Mouse (Mus musculus) myocyte (in vitro differentiated cells): Measurements from ENCODE around the gene Sptssa. TPM values are rescaled to one million over a fixed set of nuclear protein-coding genes. Genes with fewer than 3 reads are reported as not detected.
A peak's percentile ranks its signal among the peaks of the same experiment; 100 is the strongest.

ENCODE experiments used
- H3K27me3 ChIP-seq: one replicate; pipeline ENCODE4 v1.6.1; 2011; ENCODE audit not compliant: control insufficient read depth, insufficient read depth, insufficient read length
- H3K36me3 ChIP-seq: one replicate; pipeline ENCODE4 v1.6.1; 2011; ENCODE audit not compliant: control insufficient read depth, insufficient read depth
- H3K4me2 ChIP-seq: one replicate; pipeline ENCODE4 v1.6.1; 2011; ENCODE audit warnings: low read depth, control low read depth
- H3K4me3 ChIP-seq: one replicate; pipeline ENCODE4 v1.5.1; 2011; ENCODE audit warnings: mild to moderate bottlenecking, control low read depth, moderate library complexity
- H3K79me2 ChIP-seq: one replicate; pipeline ENCODE4 v1.6.1; 2011; ENCODE audit not compliant: control insufficient read depth, insufficient read depth
- H3ac ChIP-seq: one replicate; pipeline ENCODE4 v1.6.1; 2011; ENCODE audit not compliant: control insufficient read depth, insufficient read length
- CEBPB ChIP-seq: IDR thresholded peaks from 2 replicates; pipeline ENCODE4 v1.6.1; 2011; ENCODE audit warnings: mild to moderate bottlenecking, moderate library complexity; ENCODE audit not compliant: poor library complexity, insufficient read depth, severe bottlenecking
- E2F4 ChIP-seq: IDR thresholded peaks from one replicate; pipeline ENCODE4 v1.6.1; 2011; ENCODE audit warnings: mild to moderate bottlenecking, control low read depth, moderate library complexity; ENCODE audit not compliant: insufficient read depth
- MAX ChIP-seq: IDR thresholded peaks from one replicate; pipeline ENCODE4 v1.6.1; 2011; ENCODE audit warnings: low read depth, mild to moderate bottlenecking, control low read depth
- MYOD1 ChIP-seq, 3 experiments: IDR thresholded peaks; one replicate each; pipeline ENCODE4 v1.6.1; 2011; ENCODE audit warnings: control low read depth in 2 of 3, low read depth in 2 of 3, mild to moderate bottlenecking in 2 of 3, moderate library complexity in 1 of 3; ENCODE audit not compliant: insufficient read length in 2 of 3, control insufficient read depth in 1 of 3
- MYOG ChIP-seq, 3 experiments: IDR thresholded peaks; one replicate each; pipeline ENCODE4 v1.6.1; 2011; ENCODE audit warnings: control low read depth in 2 of 3, low read depth in 2 of 3, mild to moderate bottlenecking in 2 of 3; ENCODE audit not compliant: insufficient read length in 2 of 3, control insufficient read depth in 1 of 3, insufficient read depth in 1 of 3
- POLR2A ChIP-seq: IDR thresholded peaks from one replicate; pipeline ENCODE4 v1.6.1; 2011; ENCODE audit warnings: low read depth, mild to moderate bottlenecking, control low read depth, moderate library complexity; ENCODE audit not compliant: insufficient read length
- POLR2AphosphoS2 ChIP-seq: IDR thresholded peaks from one replicate; pipeline ENCODE4 v1.6.1; 2011; ENCODE audit warnings: low read depth, control low read depth; ENCODE audit not compliant: insufficient read length
- REST ChIP-seq: IDR thresholded peaks from one replicate; pipeline ENCODE4 v1.6.1; 2011; ENCODE audit warnings: mild to moderate bottlenecking, control low read depth, moderate library complexity; ENCODE audit not compliant: insufficient read depth, insufficient read length
- SRF ChIP-seq: IDR thresholded peaks from one replicate; pipeline ENCODE4 v1.6.1; 2011; ENCODE audit warnings: low read depth; ENCODE audit not compliant: control insufficient read depth, insufficient read length
- TCF12 ChIP-seq: IDR thresholded peaks from one replicate; pipeline ENCODE4 v1.6.1; 2011; ENCODE audit warnings: mild to moderate bottlenecking, control low read depth; ENCODE audit not compliant: poor library complexity, insufficient read depth, severe bottlenecking
- TCF3 ChIP-seq: IDR thresholded peaks from one replicate; pipeline ENCODE4 v1.6.1; 2011; ENCODE audit warnings: low read depth, control low read depth; ENCODE audit not compliant: insufficient read length
- USF1 ChIP-seq: IDR thresholded peaks from one replicate; pipeline ENCODE4 v1.6.1; 2011; ENCODE audit warnings: low read depth, mild to moderate bottlenecking, control low read depth, moderate library complexity
- polyA plus RNA-seq: library from polyadenylated mRNA; unstranded; fragments of >200 nt; fragmentation: generic; extraction: Trizol; gene quantifications from one replicate; pipeline ENCODE4 v1.2.1, GENCODE M21; 2012; ENCODE audit warnings: missing spikeins

Sptssa gene
- polyA plus RNA-seq, 1 experiment, result 27.1 TPM

GRCm38 (mm10) chr12:54637033-54637432 lies 19.3 kb downstream of the Sptssa start:
- Histone ChIP-seq H3K27me3 (no peaks in the 10 kb centered on the region), H3ac (no peak overlapping the region), H3K79me2 (no peaks in the 10 kb centered on the region), H3K4me2 (no peak overlapping the region), H3K36me3 (no peaks in the 10 kb centered on the region), H3K4me3 (no peak overlapping the region)
- TF ChIP-seq TCF3 (no peak), MYOG (IDR thresholded peaks at IDR 0.05; ENCODE audit: control insufficient read depth in 1 of 3, insufficient read depth in 1 of 3, insufficient read length in 2 of 3, low read depth in 2 of 3) (no peak), USF1 (no peak), CEBPB (no peak), E2F4 (no peak), POLR2A (no peak), MYOD1 (IDR thresholded peaks at IDR 0.05; ENCODE audit: control insufficient read depth in 1 of 3, insufficient read length in 2 of 3, low read depth in 2 of 3) (no peak), POLR2AphosphoS2 (no peak), REST (no peak), MAX (no peak), TCF12 (no peak), SRF (no peak)

GRCm38 (mm10) chr12:54632141-54632540 lies 24.2 kb downstream of the Sptssa start:
- Histone ChIP-seq H3K4me3 (no peak overlapping the region), H3K4me2 (no peak overlapping the region), H3K27me3 (no peaks in the 10 kb centered on the region), H3K36me3 (no peaks in the 10 kb centered on the region), H3K79me2 (no peaks in the 10 kb centered on the region), H3ac (no peak overlapping the region)
- TF ChIP-seq MYOD1 (IDR thresholded peaks at IDR 0.05; ENCODE audit: control insufficient read depth in 1 of 3, insufficient read length in 2 of 3, low read depth in 2 of 3) (no peak), REST (no peak), TCF3 (no peak), POLR2A (no peak), SRF (no peak), MAX (no peak), MYOG (IDR thresholded peaks at IDR 0.05; ENCODE audit: control insufficient read depth in 1 of 3, insufficient read depth in 1 of 3, insufficient read length in 2 of 3, low read depth in 2 of 3) (no peak), USF1 (no peak), TCF12 (no peak), E2F4 (no peak), CEBPB (no peak), POLR2AphosphoS2 (no peak)

GRCm38 (mm10) chr12:54621942-54622341 lies 34.4 kb downstream of the Sptssa start:
- Histone ChIP-seq H3K4me3 (no peak overlapping the region), H3K4me2 (peak overlapping the region; percentile 72), H3K79me2 (no peaks in the 10 kb centered on the region), H3K36me3 (no peaks in the 10 kb centered on the region), H3ac (no peak overlapping the region), H3K27me3 (no peaks in the 10 kb centered on the region)
- TF ChIP-seq E2F4 (no peak), TCF3 (no peak), POLR2A (no peak), USF1 (no peak), MYOD1 (IDR thresholded peaks at IDR 0.05; ENCODE audit: control insufficient read depth in 1 of 3, insufficient read length in 2 of 3, low read depth in 2 of 3) (no peak), REST (no peak), MYOG (IDR thresholded peaks at IDR 0.05; ENCODE audit: control insufficient read depth in 1 of 3, insufficient read depth in 1 of 3, insufficient read length in 2 of 3, low read depth in 2 of 3) (no peak), CEBPB (no peak), MAX (no peak), SRF (no peak), TCF12 (no peak)

- TF ChIP-seq SRF (no peak), CEBPB (no peak), TCF3 (no peak), POLR2A (no peak), USF1 (no peak), POLR2AphosphoS2 (no peak)
- H3K27me3 ChIP-seq, result no peaks in the 10 kb centered on the region
- no peaks in the 10 kb centered on the region for H3K36me3 ChIP-seq
- H3ac ChIP-seq, result no peak overlapping the region
- no peaks in the 10 kb centered on the region for H3K79me2 ChIP-seq
- no peak overlapping the region for H3K4me3 ChIP-seq
- H3K4me2 ChIP-seq, result peak overlapping the region; percentile 72
These were observed 36.2 kb downstream of the Sptssa start for GRCm38 (mm10) chr12:54620042-54620705.

- Histone ChIP-seq H3K4me3 (no peak overlapping the region), H3K4me2 (no peak overlapping the region), H3K79me2 (no peaks in the 10 kb centered on the region), H3ac (no peak overlapping the region), H3K27me3 (no peaks in the 10 kb centered on the region), H3K36me3 (no peaks in the 10 kb centered on the region)
- TF ChIP-seq REST (no peak), TCF12 (no peak), MYOD1 (IDR thresholded peaks at IDR 0.05; ENCODE audit: control insufficient read depth in 1 of 3, insufficient read length in 2 of 3, low read depth in 2 of 3) (no peak), E2F4 (no peak), TCF3 (no peak)
These were observed 47.4 kb downstream of the Sptssa start for GRCm38 (mm10) chr12:54608988-54609387.
